Mouse (Mus musculus) liver (tissue): ENCODE results near the gene Chchd3.

ENCODE experiments used
- DNase-seq: peaks from one replicate; pipeline ENCODE4 v3.0.0-alpha.2; 2020; ENCODE audit warnings: mixed read lengths

The Chchd3 gene

GRCm38 (mm10) chr6:32931106-32931770 is 128.8 kb downstream of the Chchd3 start:
- no peak for DNase-seq

GRCm38 (mm10) chr6:32922391-32922790 is 137.7 kb downstream of the Chchd3 start:
- DNase-seq: no peak

GRCm38 (mm10) chr6:32920091-32920490 is 140.0 kb downstream of the Chchd3 start:
- DNase-seq: no peak

- no peak for DNase-seq
Measured at GRCm38 (mm10) chr6:32910692-32911091, 149.4 kb downstream of the Chchd3 start.

- no peak for DNase-seq
Measured at GRCm38 (mm10) chr6:32899061-32899460, 161.0 kb downstream of the Chchd3 start.

- no peak for DNase-seq
Measured at GRCm38 (mm10) chr6:32894100-32894499, 166.0 kb downstream of the Chchd3 start.

- DNase-seq: no peak
Measured at GRCm38 (mm10) chr6:32890726-32891125, 169.3 kb downstream of the Chchd3 start.

- no peak for DNase-seq
Measured at GRCm38 (mm10) chr6:32888894-32889529, 171.0 kb downstream of the Chchd3 start.

GRCm38 (mm10) chr6:32878586-32878985 is 181.5 kb downstream of the Chchd3 start:
- DNase-seq: no peak

- DNase-seq: no peak
Measured at GRCm38 (mm10) chr6:32874176-32874575, 185.9 kb downstream of the Chchd3 start.

- no peak for DNase-seq
Measured at GRCm38 (mm10) chr6:32872805-32873204, 187.3 kb downstream of the Chchd3 start.

GRCm38 (mm10) chr6:32850960-32851359 is 209.1 kb downstream of the Chchd3 start:
- DNase-seq: peak; percentile 82

- DNase-seq: no peak
Measured at GRCm38 (mm10) chr6:32848974-32849373, 211.1 kb downstream of the Chchd3 start.

- DNase-seq: no peak
Measured at GRCm38 (mm10) chr6:32845463-32845862, 214.6 kb downstream of the Chchd3 start.

GRCm38 (mm10) chr6:32837939-32838301 is 222.1 kb downstream of the Chchd3 start:
- DNase-seq: no peak

GRCm38 (mm10) chr6:32837165-32837938 is 222.7 kb downstream of the Chchd3 start:
- DNase-seq: no peak

GRCm38 (mm10) chr6:32823856-32824620 is 236.0 kb downstream of the Chchd3 start:
- no peak for DNase-seq

- DNase-seq: no peak
Measured at GRCm38 (mm10) chr6:32818961-32819360, 241.1 kb downstream of the Chchd3 start.

- DNase-seq: no peak
Measured at GRCm38 (mm10) chr6:32808796-32809195, 251.3 kb downstream of the Chchd3 start.

GRCm38 (mm10) chr6:32807771-32808170 is 252.3 kb downstream of the Chchd3 start:
- no peak for DNase-seq

GRCm38 (mm10) chr6:32803646-32804045 is 256.4 kb downstream of the Chchd3 start:
- no peak for DNase-seq

- DNase-seq: no peak
Measured at GRCm38 (mm10) chr6:32801776-32802175, 258.3 kb downstream of the Chchd3 start.

GRCm38 (mm10) chr6:32797525-32797924 is 262.5 kb downstream of the Chchd3 start:
- DNase-seq: no peak
